Mouse (Mus musculus) heart, embryonic 10.5 days (tissue): ENCODE results near the gene Ctps. TPM values are rescaled to one million over a fixed set of nuclear protein-coding genes. Genes with fewer than 3 reads are reported as not detected.

ENCODE experiments used
- DNase-seq: peaks from one replicate; pipeline ENCODE4 v3.0.0-alpha.2; 2017; ENCODE audit warnings: low spot score
- H3K27ac ChIP-seq: fragments of 300-500 bp; sonication (generic); 2 replicates; pipeline ENCODE4 v1.5.1; 2016; ENCODE audit warnings: mild to moderate bottlenecking
- H3K27me3 ChIP-seq: fragments of 300-500 bp; sonication (generic); 2 replicates; pipeline ENCODE4 v1.6.1; 2016; ENCODE audit warnings: mild to moderate bottlenecking; ENCODE audit not compliant: poor library complexity, insufficient read depth, severe bottlenecking
- H3K36me3 ChIP-seq: fragments of 300-500 bp; sonication (generic); 2 replicates; pipeline ENCODE4 v1.6.1; 2016; ENCODE audit warnings: mild to moderate bottlenecking, moderate library complexity
- H3K4me1 ChIP-seq: fragments of 300-500 bp; sonication (generic); 2 replicates; pipeline ENCODE4 v1.6.1; 2016; ENCODE audit warnings: mild to moderate bottlenecking
- H3K4me3 ChIP-seq: fragments of 300-500 bp; sonication (generic); 2 replicates; pipeline ENCODE4 v1.5.1; 2016; ENCODE audit warnings: mild to moderate bottlenecking, moderate library complexity
- H3K9me3 ChIP-seq: fragments of 300-500 bp; sonication (generic); 2 replicates; pipeline ENCODE4 v1.6.1; 2016; ENCODE audit warnings: mild to moderate bottlenecking, moderate library complexity
- WGBS: fragments of 180-500 bp; shearing (Covaris S2); methylation state at CpG from one replicate; pipeline ENCODE4 v1.1.7; 2016; 5-methylcytosine and 5-hydroxymethylcytosine counted together
- polyA plus RNA-seq: library from polyadenylated mRNA; unstranded; fragments of >200 nt; fragmentation: Nextera tagmentation; extraction: Ambion mirVana; gene quantifications from 2 replicates; pipeline ENCODE4 v1.2.1, GENCODE M21; 2016

Gene Ctps
- polyA plus RNA-seq, 1 experiment from 2014 or later: 114 TPM

DNA sequence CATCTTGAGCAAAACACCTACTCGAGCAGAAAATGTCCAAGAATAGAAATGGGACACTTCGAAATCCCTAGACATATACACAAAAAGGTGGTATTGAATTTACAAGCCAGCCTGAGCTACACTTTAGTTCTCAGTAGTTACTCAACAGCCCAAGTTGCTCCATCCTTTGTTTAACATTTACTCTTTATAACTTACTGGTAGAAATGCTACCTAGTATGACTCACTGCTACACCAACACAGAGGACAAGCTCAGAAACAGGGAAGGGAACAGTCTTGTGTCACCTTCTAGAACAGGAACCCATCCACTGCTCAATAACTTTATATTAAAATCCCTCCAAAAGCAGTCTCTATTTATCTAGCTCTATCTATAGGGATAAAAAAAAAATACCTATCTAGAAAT is 4.3 kb downstream of the Ctps start:
- no peak for DNase-seq

GRCm38 (mm10) chr4:120556592-120556991 is 13.5 kb downstream of the Ctps start:
- H3K27me3 ChIP-seq: no peaks in the 10 kb centered on the region
- H3K4me1 ChIP-seq: no peaks in the 10 kb centered on the region
- DNase-seq: no peak
- H3K4me3 ChIP-seq: no peak overlapping the region
- WGBS: 89% methylated on average over 6 of the region's 6 CpGs
- no peaks in the 10 kb centered on the region for H3K9me3 ChIP-seq
- H3K36me3 ChIP-seq: peaks cover 94% of the 10 kb centered on the region
- H3K27ac ChIP-seq: no peak overlapping the region

More for the DNA sequence above, 4.3 kb downstream of the Ctps start:
- H3K9me3 ChIP-seq: no peaks in the 10 kb centered on the region
- no peak overlapping the region for H3K27ac ChIP-seq
- no peak overlapping the region for H3K4me3 ChIP-seq
- H3K27me3 ChIP-seq: no peaks in the 10 kb centered on the region
- peaks cover 56% of the 10 kb centered on the region for H3K36me3 ChIP-seq
- H3K4me1 ChIP-seq: peaks cover 17% of the 10 kb centered on the region
- WGBS: 86% methylated on average over 2 of the region's 2 CpGs

DNA sequence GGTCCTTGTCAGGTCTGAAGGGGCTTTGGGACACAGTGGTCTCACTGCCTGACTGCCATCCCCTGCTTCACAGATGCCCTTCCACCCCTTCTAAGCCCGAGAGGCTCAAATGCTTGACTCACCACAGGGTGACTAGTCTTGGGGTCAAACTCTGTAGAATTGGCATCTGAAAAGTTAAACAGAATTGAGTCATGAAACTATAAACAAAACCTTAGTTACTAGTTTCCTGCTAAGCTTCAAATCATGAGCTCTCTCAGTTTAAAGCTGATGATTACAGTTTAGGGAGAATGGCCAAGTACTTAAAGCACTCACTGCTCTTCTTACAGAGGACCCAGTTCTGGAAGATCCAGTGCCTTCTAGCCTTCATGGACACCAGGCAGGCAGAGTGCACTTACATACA is 25.2 kb downstream of the Ctps start:
- H3K36me3 ChIP-seq: peaks cover 97% of the 10 kb centered on the region
- H3K27me3 ChIP-seq: no peaks in the 10 kb centered on the region
- H3K9me3 ChIP-seq: no peaks in the 10 kb centered on the region
- WGBS: 83% methylated on average over 1 of the region's 1 CpGs
- no peaks in the 10 kb centered on the region for H3K4me1 ChIP-seq
- H3K27ac ChIP-seq: no peak overlapping the region
- no peak for DNase-seq
- no peak overlapping the region for H3K4me3 ChIP-seq

DNA sequence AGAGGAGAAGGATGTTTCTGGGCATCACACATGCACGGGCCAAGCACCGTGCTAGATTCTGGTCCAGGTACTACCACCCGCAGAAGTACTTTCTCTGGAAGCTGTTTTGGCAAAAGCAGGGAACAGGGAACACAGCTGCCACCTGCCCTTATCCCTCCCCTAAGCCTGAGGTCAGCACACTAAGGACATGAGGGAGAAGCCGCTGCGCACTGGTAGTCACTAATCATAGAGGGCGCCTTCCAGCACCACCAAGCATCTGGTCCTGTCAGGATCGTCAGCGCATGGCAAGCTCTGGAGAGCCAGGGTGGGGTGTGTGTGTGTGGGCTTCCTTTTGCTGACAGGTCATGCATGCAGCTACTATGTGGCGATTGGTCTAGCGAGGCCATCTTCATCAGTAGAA is 31.4 kb downstream of the Ctps start:
- no peak overlapping the region for H3K27ac ChIP-seq
- peaks cover 67% of the 10 kb centered on the region for H3K36me3 ChIP-seq
- H3K27me3 ChIP-seq: no peaks in the 10 kb centered on the region
- H3K9me3 ChIP-seq: no peaks in the 10 kb centered on the region
- DNase-seq: no peak
- H3K4me1 ChIP-seq: no peaks in the 10 kb centered on the region
- 91% methylated on average over 10 of the region's 10 CpGs for WGBS
- H3K4me3 ChIP-seq: no peak overlapping the region

GRCm38 (mm10) chr4:120531986-120532385 is 38.1 kb downstream of the Ctps start, which contains the start of gene Slfnl1:
TSS of gene Slfnl1 (plus strand) at chr4:120532231.
- Histone ChIP-seq H3K36me3 (peaks cover 63% of the 10 kb centered on the region), H3K27ac (no peak within 1 kb of the TSS), H3K27me3 (no peaks in the 10 kb centered on the region), H3K9me3 (no peaks in the 10 kb centered on the region), H3K4me3 (no peak within 1 kb of the TSS), H3K4me1 (0 out of 2 replicates have a peak, but pooled peaks cover 8% of the 10 kb centered on the region)
- peak; percentile 63 for DNase-seq
- 87% methylated on average over 6 of the region's 6 CpGs for WGBS

DNA sequence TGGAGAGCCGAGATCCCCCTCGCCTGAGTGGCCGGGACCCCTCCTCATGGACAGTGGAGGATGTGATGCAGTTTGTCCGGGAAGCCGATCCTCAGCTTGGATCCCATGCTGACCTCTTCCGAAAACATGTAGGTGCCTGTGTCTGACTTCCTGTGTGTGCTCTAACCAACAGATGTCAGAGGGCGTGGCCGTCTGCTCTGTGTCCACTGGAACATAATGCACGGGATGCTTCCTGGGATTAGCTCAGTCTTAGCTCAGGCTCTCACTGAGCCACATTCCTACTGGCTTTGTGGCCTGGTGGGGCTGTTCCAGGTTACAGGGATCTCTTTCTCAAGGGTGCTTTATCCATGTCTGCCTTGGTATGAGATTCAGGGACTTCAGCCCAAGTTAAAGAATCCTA is 41.9 kb downstream of the Ctps start:
- peaks cover 86% of the 10 kb centered on the region for H3K36me3 ChIP-seq
- no peak for DNase-seq
- no peaks in the 10 kb centered on the region for H3K27me3 ChIP-seq
- no peak overlapping the region for H3K27ac ChIP-seq
- 0 out of 2 replicates have a peak, but pooled peaks cover 8% of the 10 kb centered on the region for H3K4me1 ChIP-seq
- no peaks in the 10 kb centered on the region for H3K9me3 ChIP-seq
- WGBS: 91% methylated on average over 9 of the region's 9 CpGs
- H3K4me3 ChIP-seq: no peak overlapping the region

DNA sequence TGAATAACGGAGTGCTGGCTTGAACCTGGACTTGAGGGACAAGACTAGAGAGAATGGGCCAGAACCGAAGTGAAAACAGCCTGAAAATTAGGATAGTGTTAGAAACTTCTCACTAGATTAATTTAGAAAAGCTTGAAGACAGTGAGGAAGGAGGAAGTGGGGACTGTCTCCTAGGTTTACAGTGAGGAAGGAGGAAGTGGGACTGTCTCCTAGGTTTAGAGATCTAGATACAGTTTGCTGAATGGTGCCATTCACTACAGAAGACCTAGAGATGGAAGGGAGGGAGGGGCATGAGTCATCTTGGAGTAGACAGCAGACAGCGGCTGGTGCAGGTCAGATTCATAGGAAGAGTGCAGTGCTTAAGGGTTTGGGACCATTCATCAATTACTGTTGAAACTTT is 47.0 kb downstream of the Ctps start:
- Histone ChIP-seq H3K4me3 (no peak overlapping the region), H3K36me3 (peaks cover 88% of the 10 kb centered on the region), H3K4me1 (no peaks in the 10 kb centered on the region), H3K27me3 (no peaks in the 10 kb centered on the region), H3K27ac (no peak overlapping the region), H3K9me3 (no peaks in the 10 kb centered on the region)
- DNase-seq: no peak
- 83% methylated on average over 3 of the region's 3 CpGs for WGBS

DNA sequence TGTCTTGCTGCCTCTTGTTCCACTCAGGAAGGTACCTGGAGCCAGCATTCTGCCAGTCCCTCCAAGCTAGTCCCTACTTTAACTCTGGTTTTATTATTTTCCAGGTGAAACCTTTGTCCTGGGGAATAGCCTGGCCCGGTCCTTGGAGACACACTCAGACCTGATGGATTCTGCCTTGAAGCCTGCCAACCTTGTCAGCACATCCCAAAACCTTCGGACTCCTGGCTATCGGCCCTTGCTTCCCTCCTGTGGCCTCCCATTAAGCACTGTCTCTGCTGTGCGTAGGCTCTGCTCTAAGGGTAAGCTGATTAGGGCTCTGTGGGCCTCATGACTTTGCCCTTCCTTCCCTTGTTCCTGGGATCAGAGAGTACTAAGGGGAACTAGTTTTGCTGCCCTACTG is 47.7 kb downstream of the Ctps start:
- WGBS: 79% methylated on average over 4 of the region's 4 CpGs
- Histone ChIP-seq H3K4me1 (no peaks in the 10 kb centered on the region), H3K4me3 (no peak overlapping the region), H3K27me3 (no peaks in the 10 kb centered on the region), H3K27ac (no peak overlapping the region), H3K36me3 (peaks cover 89% of the 10 kb centered on the region), H3K9me3 (no peaks in the 10 kb centered on the region)
- no peak for DNase-seq

- DNase-seq: no peak
- Histone ChIP-seq H3K27me3 (no peaks in the 10 kb centered on the region), H3K9me3 (no peaks in the 10 kb centered on the region), H3K27ac (no peak overlapping the region), H3K36me3 (peaks cover 93% of the 10 kb centered on the region), H3K4me1 (no peaks in the 10 kb centered on the region), H3K4me3 (no peak overlapping the region)
- 77% methylated on average over 5 of the region's 5 CpGs for WGBS
Measured at GRCm38 (mm10) chr4:120521761-120522160, 48.3 kb downstream of the Ctps start.

DNA sequence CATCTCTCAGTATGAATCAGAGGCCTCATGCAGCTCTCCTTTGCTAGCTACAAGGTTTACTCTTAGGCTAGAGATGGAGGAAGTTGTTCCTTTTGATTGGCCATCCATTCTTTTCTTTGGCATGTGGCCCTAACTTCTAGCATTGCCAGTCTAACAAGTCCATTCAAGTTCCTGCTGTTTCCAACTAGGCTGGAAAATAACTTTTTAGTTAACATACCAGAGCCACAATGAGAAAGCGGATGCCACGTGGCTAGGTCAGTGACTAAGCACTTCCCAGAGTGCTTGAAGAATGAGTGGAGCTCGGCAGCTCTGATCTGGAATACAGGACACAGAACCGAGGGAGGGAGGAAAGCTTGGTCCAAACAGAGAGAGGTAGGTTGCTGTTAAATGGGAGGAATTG is 52.7 kb downstream of the Ctps start:
- no peak overlapping the region for H3K4me3 ChIP-seq
- H3K36me3 ChIP-seq: peaks cover 75% of the 10 kb centered on the region
- DNase-seq: no peak
- WGBS: 77% methylated on average over 4 of the region's 4 CpGs
- H3K9me3 ChIP-seq: no peaks in the 10 kb centered on the region
- H3K27me3 ChIP-seq: no peaks in the 10 kb centered on the region
- no peak overlapping the region for H3K27ac ChIP-seq
- H3K4me1 ChIP-seq: no peaks in the 10 kb centered on the region

- Histone ChIP-seq H3K27ac (no peak overlapping the region), H3K9me3 (no peaks in the 10 kb centered on the region), H3K4me3 (no peak overlapping the region), H3K4me1 (no peaks in the 10 kb centered on the region), H3K27me3 (no peaks in the 10 kb centered on the region), H3K36me3 (peaks cover 73% of the 10 kb centered on the region)
- WGBS: 86% methylated on average over 7 of the region's 7 CpGs
- DNase-seq: no peak
Measured at GRCm38 (mm10) chr4:120516907-120517306, 53.2 kb downstream of the Ctps start.

DNA sequence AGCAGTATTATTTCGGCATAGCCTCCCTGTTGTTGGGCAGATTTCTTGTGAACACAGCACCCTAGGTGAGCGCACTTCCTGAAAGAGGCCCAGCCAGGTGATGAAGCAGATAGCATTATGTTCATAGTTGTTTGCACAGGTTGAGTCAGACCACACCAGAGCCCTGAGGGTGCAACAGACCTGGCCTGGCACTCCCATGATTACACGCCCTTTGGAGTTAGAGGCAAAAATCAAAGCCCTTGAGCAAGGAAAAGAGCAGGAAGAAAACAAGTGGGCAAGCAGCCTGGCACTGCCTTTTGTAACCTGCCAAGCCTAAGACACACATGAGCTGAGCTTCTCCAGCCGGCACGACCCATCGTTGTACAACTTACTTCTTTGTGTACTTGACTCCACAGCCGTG is 53.6 kb downstream of the Ctps start:
- no peak overlapping the region for H3K27ac ChIP-seq
- no peaks in the 10 kb centered on the region for H3K4me1 ChIP-seq
- no peaks in the 10 kb centered on the region for H3K9me3 ChIP-seq
- WGBS: 93% methylated on average over 7 of the region's 7 CpGs
- no peak overlapping the region for H3K4me3 ChIP-seq
- H3K36me3 ChIP-seq: peaks cover 69% of the 10 kb centered on the region
- no peak for DNase-seq
- no peaks in the 10 kb centered on the region for H3K27me3 ChIP-seq

GRCm38 (mm10) chr4:120514366-120514765 is 55.7 kb downstream of the Ctps start:
- 89% methylated on average over 2 of the region's 2 CpGs for WGBS

GRCm38 (mm10) chr4:120511203-120511602 is 58.9 kb downstream of the Ctps start:
- Histone ChIP-seq H3K27me3 (no peaks in the 10 kb centered on the region), H3K4me3 (no peak overlapping the region), H3K9me3 (peaks cover 4% of the 10 kb centered on the region), H3K27ac (no peak overlapping the region), H3K4me1 (no peaks in the 10 kb centered on the region), H3K36me3 (peaks cover 70% of the 10 kb centered on the region)
- WGBS: 94% methylated on average over 4 of the region's 4 CpGs
- DNase-seq: no peak

More at GRCm38 (mm10) chr4:120514366-120514765, 55.7 kb downstream of the Ctps start:
- no peak overlapping the region for H3K4me3 ChIP-seq
- H3K27ac ChIP-seq: no peak overlapping the region
- no peaks in the 10 kb centered on the region for H3K4me1 ChIP-seq
- DNase-seq: no peak
- peaks cover 69% of the 10 kb centered on the region for H3K36me3 ChIP-seq
- no peaks in the 10 kb centered on the region for H3K27me3 ChIP-seq
- peaks cover 2% of the 10 kb centered on the region for H3K9me3 ChIP-seq
